Mouse (Mus musculus) activated CD4-positive, CD25-positive, alpha-beta regulatory T cell, adult 9 weeks (primary cell): ENCODE measurements around the gene Gm4792. TPM values are rescaled to one million over a fixed set of nuclear protein-coding genes. Genes with fewer than 3 reads are reported as not detected.

Experiments
- polyA plus RNA-seq: library from polyadenylated mRNA; unstranded; fragments of 100-300 nt; shearing (Covaris generic); gene quantifications from one replicate; pipeline ENCODE4 v1.2.1, GENCODE M21; 2017

Gm4792 gene
- not detected for polyA plus RNA-seq

DNA sequence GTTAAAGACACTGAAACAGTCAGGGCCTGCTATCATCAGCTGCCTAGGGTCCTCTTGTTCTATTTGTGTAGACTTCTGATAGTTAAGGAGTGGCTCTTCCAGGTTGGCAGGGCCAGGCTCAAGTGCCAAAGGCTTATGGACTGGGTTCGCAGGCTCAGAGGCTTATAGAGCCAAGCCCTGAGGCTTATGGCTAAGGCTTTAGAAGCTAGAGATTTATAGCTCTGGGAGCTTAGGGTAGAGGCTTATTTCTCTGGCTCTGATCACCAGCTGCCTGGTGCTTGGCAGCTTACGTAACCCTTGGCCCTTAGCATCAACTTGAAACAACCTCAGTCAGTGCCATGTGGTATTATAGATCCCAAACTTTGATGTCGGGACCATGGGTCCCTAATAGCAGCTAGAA lies at the start of gene Gm4792:
Gm4792 (minus strand) TSS at position 233 of the 400 bp plus-strand sequence.

GRCm38 (mm10) chr10:94311511-94312006 lies 13.1 kb upstream of the Gm4792 start, which contains the start of gene Tmcc3:
Tmcc3 (plus strand) TSS chr10:94311949.

Other genes starting within 250 kb of the Gm4792 start
- gene Nr2c1, start 150.7 kb downstream of the Gm4792 start, polyA plus RNA-seq: 9.4 TPM
- 125 TPM for gene Ndufa12, start 100.0 kb downstream of the Gm4792 start, polyA plus RNA-seq
- 0.67 TPM for gene Tmcc3, start 13.2 kb upstream of the Gm4792 start, polyA plus RNA-seq